In genomic region chr6:50436661-50437060, GRCm38 (mm10) we compare ENCODE assay signal across 15 mouse cellular contexts. TPM values are rescaled to one million over a fixed set of nuclear protein-coding genes. Genes with fewer than 3 reads are reported as not detected.
DNase-seq lines count a peak whose midpoint lies in the region; ATAC-seq and TF ChIP-seq lines count a peak whose summit lies in the region.
"Had no signal": no experiment of that assay in that cellular context is flagged by ENCODE, and none has a peak within 500 bp of the region (broad histone marks: within the 10 kb centered on the region; RNA-seq: fewer than 3 reads in every experiment).

No protein-coding gene starts in this region.

- WGBS in heart, embryonic 16.5 days: 47% methylated on average over 2 of the region's 2 CpGs
- 37% methylated on average over 2 of the region's 2 CpGs for WGBS in lung, postnatal 0 days

- H3K4me3 ChIP-seq in heart, embryonic 16.5 days (ENCODE audit: low read length): no peak overlapping the region
- H3K4me3 ChIP-seq in lung, postnatal 0 days (ENCODE audit: low read depth, low read length): no peak overlapping the region
- H3K4me3 ChIP-seq: forebrain, embryonic 15.5 days; gastrocnemius, adult 2 months; limb, embryonic 13.5 days had no signal

- no peak for TF ChIP-seq EP300 in lung, postnatal 0 days (IDR thresholded peaks at IDR 0.05)

- no peak overlapping the region for H3K27ac ChIP-seq in heart, embryonic 16.5 days (ENCODE audit: low read length)
- no peak overlapping the region for H3K27ac ChIP-seq in lung, postnatal 0 days (ENCODE audit: low read length)
- H3K27ac ChIP-seq: forebrain, embryonic 15.5 days; gastrocnemius, adult 2 months; hindbrain, embryonic 14.5 days; limb, embryonic 13.5 days had no signal

- no peak overlapping the region for H3K9ac ChIP-seq in heart, embryonic 16.5 days (ENCODE audit: low read length)
- H3K9ac ChIP-seq in lung, postnatal 0 days (replicated peaks; ENCODE audit: low read depth): no peak overlapping the region
- H3K9ac ChIP-seq: forebrain, embryonic 15.5 days; hindbrain, embryonic 14.5 days; limb, embryonic 13.5 days had no signal

- no peaks in the 10 kb centered on the region for H3K27me3 ChIP-seq in heart, embryonic 16.5 days (ENCODE audit: control insufficient read depth, insufficient read depth, low read length)
- H3K27me3 ChIP-seq in lung, postnatal 0 days (replicated peaks; ENCODE audit: insufficient read depth, low read length): no peaks in the 10 kb centered on the region
- H3K27me3 ChIP-seq: forebrain, embryonic 15.5 days; limb, embryonic 13.5 days had no signal

- peaks cover 28% of the 10 kb centered on the region for H3K4me1 ChIP-seq in heart, embryonic 16.5 days (ENCODE audit: control insufficient read depth, insufficient read depth, low read length)
- no peaks in the 10 kb centered on the region for H3K4me1 ChIP-seq in lung, postnatal 0 days (ENCODE audit: insufficient read depth, low read depth, low read length)

- no peak overlapping the region for H3K4me2 ChIP-seq in heart, embryonic 16.5 days (ENCODE audit: low read depth, low read length)
- H3K4me2 ChIP-seq in lung, postnatal 0 days (replicated peaks; ENCODE audit: low read depth, low read length): no peak overlapping the region
- H3K4me2 ChIP-seq: forebrain, embryonic 15.5 days; hindbrain, embryonic 14.5 days; limb, embryonic 13.5 days had no signal

- 0 out of 2 replicates have a peak, but pooled peaks have one; percentile 33 for ATAC-seq in heart, embryonic 16.5 days (replicated peaks; ENCODE audit: extremely low read depth, insufficient read depth, low FRiP score)
- ATAC-seq in lung, postnatal 0 days: no peak
- ATAC-seq in CD4-positive, CD25-positive, alpha-beta regulatory T cell, adult 4 months: peak; percentile 53
- peak; percentile 81 for ATAC-seq in megakaryocyte progenitor cell, adult 5-6 weeks (replicated peaks; ENCODE audit: poor library complexity)
- ATAC-seq: forebrain, embryonic 15.5 days had no signal

- DNase-seq in heart, postnatal 25 days (ENCODE audit: low spot score): no peak
- DNase-seq in lung, postnatal 0 days (ENCODE audit: low spot score): no peak
- no peak for DNase-seq in lung, postnatal 25 days (ENCODE audit: low spot score)
- DNase-seq in urinary bladder, postnatal 36 days (ENCODE audit: low spot score in 2 of 2): no peak
- no peak for DNase-seq in urinary bladder, postnatal 14 days (ENCODE audit: low spot score)
- DNase-seq: cerebellum, postnatal 14 days; gastrocnemius, adult 2 months; kidney, adult 8-10 months; lung, adult 2 months had no signal

- intact Hi-C loops in heart, postnatal 25 days (cut with DNase I): loop anchor here (5.0 kb wide), 1 partner anchor 79 kb away; no protein-coding TSS in a partner anchor

- peaks cover 4% of the 10 kb centered on the region; the same call in 1 of the 2 replicates for H3K36me3 ChIP-seq in heart, embryonic 16.5 days (ENCODE audit: control insufficient read depth, insufficient read depth)
- H3K36me3 ChIP-seq in lung, postnatal 0 days (ENCODE audit: insufficient read depth, low read length): no peaks in the 10 kb centered on the region
- H3K36me3 ChIP-seq: forebrain, embryonic 15.5 days had no signal

- no peaks in the 10 kb centered on the region; the same call in 1 of the 2 replicates for H3K9me3 ChIP-seq in heart, embryonic 16.5 days (replicated peaks; ENCODE audit: control insufficient read depth, low read length)
- no peaks in the 10 kb centered on the region for H3K9me3 ChIP-seq in lung, postnatal 0 days (ENCODE audit: low read length)
- H3K9me3 ChIP-seq: forebrain, embryonic 15.5 days; limb, embryonic 13.5 days had no signal

- TF ChIP-seq CTCF in lung, postnatal 0 days (IDR thresholded peaks at IDR 0.05): peak; percentile 32; the same call in 1 of the 2 replicates

RNA-seq across cellular contexts. Expression of gene Osbpl3, which starts 19.3 kb away (rescaled TPM):
- polyA plus RNA-seq in heart, embryonic 16.5 days (2015; fragmentation: Nextera tagmentation; extraction: Ambion mirVana): 19.4 and 19.7 TPM in 2 replicates
- total RNA-seq in heart, postnatal 25 days (2021): 10 to 100 TPM; 26.1 to 33.5 TPM
- 4.7 TPM in 2 replicates for polyA plus RNA-seq in lung, postnatal 0 days (2015; fragmentation: Nextera tagmentation; extraction: Ambion mirVana)
- 10 to 100 TPM; 37.2 to 48.1 TPM for polyA plus RNA-seq in CD4-positive, CD25-positive, alpha-beta regulatory T cell, adult 4 months (2017; shearing (Covaris generic))
- total RNA-seq in megakaryocyte progenitor cell, adult 5-6 weeks (2015): 6.4 and 6.9 TPM in 2 replicates
- total RNA-seq in megakaryocyte progenitor cell, adult 5-6 weeks (2017): 10.3 and 11.6 TPM in 2 replicates
